Mouse (Mus musculus): ENCODE results near the gene Thsd7a. TPM values are rescaled to one million over a fixed set of nuclear protein-coding genes. Genes with fewer than 3 reads are reported as not detected.

Thsd7a gene
- total and polyA plus RNA-seq, 3 experiments = 1.8 to 14.3 (median 10.5) TPM

DNA sequence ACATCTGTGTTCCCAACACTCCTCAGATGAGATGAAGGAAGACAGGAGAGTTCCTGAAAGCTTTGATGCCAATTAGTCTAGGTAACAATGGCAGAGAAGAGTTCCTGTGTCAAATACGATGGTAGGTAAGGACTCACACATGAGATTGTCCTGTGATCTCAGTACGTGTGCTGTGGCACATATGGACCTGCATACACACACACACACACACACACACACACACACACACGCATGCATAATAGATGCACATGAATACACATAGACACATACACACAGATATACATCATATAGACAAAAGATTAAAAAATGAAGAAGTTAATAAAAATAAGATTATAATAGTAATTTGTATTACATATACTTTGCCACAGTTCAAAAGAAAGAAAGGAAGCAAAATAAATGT, 56.0 kb downstream of the Thsd7a start:
- DNase-seq = no peak

GRCm38 (mm10) chr6:12649633-12650032, 99.6 kb downstream of the Thsd7a start:
- no peak for DNase-seq

GRCm38 (mm10) chr6:12628637-12629246, 120.5 kb downstream of the Thsd7a start:
- DNase-seq = no peak

DNA sequence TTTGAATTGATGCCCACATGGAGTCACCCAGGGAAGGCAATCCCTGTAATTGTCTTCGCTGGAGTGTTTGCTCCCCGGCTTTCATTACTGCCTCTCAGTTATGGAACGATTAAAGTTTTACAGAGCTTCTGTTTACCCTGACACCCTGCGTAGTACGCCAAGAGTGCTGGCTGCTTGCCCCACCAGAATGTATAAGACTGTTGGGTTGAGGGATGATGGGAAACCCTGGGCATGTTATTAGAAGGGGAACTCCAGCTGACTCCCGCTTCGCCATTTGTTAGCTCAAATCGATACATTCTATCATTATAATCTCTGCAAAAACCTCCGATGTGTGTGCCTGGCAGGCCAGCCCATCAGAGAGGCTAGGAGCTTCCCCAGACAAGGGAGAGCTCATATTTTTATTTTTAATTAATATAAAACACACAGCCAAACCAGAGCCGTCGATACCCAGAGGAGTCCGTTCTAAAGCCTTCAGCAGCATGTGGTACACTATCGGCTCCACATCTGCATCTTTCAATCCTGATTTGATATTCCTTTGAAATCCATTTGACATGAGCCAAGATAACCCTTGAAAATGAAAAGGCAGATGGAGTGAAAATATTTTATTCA, 142.5 kb downstream of the Thsd7a start:
- DNase-seq = no peak

- no peak for DNase-seq
These were observed 146.3 kb downstream of the Thsd7a start for GRCm38 (mm10) chr6:12602927-12603326.

DNA sequence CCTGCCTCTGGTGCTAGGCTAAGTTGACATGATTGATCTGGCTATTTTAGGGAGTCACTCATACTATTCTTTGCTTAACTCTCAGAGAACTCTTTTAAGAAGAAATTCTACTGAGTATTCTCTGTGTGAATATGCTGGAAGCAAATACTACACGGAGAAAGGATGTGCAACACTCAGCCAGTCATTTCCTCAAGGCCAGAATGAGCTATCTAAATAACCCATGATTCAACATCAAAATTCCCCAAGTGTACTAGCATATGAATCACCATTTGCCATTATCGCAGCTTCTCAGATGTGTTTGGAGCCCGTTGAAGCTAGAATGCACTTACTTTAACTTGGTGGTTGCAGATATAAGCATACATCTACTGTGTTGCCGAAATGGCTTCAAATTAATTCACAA, 147.0 kb downstream of the Thsd7a start:
- peak; percentile 14 for DNase-seq

- DNase-seq = no peak
These were observed 164.8 kb downstream of the Thsd7a start for GRCm38 (mm10) chr6:12584456-12584855.

DNA sequence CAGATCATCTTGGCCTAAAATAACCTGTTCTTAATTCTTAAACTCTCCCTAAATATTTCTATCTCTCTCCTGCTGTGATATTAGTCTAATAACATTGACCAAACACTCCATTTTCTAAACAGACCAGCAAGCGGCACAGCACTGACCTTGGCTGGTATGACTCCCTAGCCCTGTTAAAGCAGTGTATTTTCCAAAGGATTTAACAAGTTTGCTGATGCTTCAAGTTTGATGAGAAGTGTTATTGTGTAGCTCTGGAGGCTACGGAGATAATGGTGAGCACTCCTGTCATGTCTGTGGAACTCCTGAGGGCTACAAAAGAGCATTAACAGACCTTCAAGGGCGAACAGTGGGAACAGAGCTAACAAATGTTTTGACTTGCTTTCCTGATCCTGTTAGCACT, 168.1 kb downstream of the Thsd7a start:
- peak; percentile 3 for DNase-seq

GRCm38 (mm10) chr6:12575619-12576216, 173.5 kb downstream of the Thsd7a start:
- no peak for DNase-seq

DNA sequence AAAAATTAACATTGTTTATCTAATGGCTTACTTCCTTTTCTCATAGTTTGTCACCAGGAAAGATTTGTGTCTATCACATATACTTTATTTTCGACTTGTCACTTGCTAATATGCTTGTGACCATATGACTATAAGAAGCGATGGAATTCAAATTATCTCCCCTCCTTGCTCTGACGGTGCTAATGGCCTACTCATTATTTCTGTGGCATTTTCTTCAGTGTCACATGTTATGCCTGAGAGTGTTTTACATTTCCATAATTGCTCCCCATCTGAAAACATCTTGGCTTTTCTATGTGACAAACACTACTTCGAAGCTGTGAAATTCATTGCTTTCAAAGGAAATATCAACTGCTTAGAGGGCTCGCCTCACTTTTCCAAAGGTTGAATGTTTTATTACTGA, 177.0 kb downstream of the Thsd7a start:
- no peak for DNase-seq

- DNase-seq = no peak
These were observed 184.1 kb downstream of the Thsd7a start for GRCm38 (mm10) chr6:12565136-12565535.

GRCm38 (mm10) chr6:12562336-12562735, 186.9 kb downstream of the Thsd7a start:
- DNase-seq = no peak

- DNase-seq = no peak
These were observed 188.7 kb downstream of the Thsd7a start for GRCm38 (mm10) chr6:12560500-12560899.

GRCm38 (mm10) chr6:12555114-12556099, 193.8 kb downstream of the Thsd7a start:
- DNase-seq = no peak

- no peak for DNase-seq
These were observed 198.0 kb downstream of the Thsd7a start for GRCm38 (mm10) chr6:12551176-12551575.

GRCm38 (mm10) chr6:12550054-12550655, 199.1 kb downstream of the Thsd7a start:
- DNase-seq = no peak

- DNase-seq = peak; percentile 30
These were observed 205.1 kb downstream of the Thsd7a start for GRCm38 (mm10) chr6:12544096-12544495.

DNA sequence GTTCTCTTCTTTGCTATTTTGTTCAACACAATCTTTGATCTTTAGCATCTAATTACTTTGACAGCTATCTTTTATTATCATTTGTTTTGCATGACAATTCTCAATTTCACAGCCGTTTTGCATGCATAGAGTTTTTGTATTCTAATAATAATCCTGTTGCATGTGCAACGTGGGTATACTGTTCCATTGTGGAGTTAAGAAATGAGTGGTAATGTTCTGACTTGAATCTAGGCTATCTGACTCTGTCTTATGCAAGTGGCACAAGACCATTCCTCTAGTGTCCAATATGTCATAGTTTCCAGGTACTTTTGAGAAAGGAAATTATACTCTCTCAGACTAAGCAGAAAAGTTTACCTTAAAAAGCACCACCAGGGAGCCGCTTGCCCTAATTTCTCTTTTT, 206.7 kb downstream of the Thsd7a start:
- no peak for DNase-seq

- no peak for DNase-seq
These were observed 230.1 kb downstream of the Thsd7a start for GRCm38 (mm10) chr6:12519121-12519520.

- no peak for DNase-seq
These were observed 230.8 kb downstream of the Thsd7a start for GRCm38 (mm10) chr6:12518283-12518903.

DNA sequence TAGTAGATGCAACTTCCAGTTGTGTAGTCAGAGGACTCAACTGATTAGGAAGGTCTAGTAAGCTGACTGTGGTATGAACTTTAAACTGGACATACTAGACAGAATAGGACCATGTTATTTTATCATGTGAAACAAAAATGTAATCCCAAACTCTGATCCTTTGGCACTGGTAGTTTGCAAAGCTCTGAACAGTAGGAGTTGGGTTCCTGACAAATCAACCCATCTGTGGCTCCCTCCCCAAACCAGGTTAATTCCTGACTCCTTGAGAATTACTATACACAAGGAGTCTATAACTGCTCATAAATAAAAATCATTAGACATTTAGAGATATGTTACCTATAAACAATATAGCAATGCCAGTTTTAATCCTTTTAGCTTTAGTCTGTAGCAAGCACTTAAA, 231.5 kb downstream of the Thsd7a start:
- DNase-seq = no peak

DNA sequence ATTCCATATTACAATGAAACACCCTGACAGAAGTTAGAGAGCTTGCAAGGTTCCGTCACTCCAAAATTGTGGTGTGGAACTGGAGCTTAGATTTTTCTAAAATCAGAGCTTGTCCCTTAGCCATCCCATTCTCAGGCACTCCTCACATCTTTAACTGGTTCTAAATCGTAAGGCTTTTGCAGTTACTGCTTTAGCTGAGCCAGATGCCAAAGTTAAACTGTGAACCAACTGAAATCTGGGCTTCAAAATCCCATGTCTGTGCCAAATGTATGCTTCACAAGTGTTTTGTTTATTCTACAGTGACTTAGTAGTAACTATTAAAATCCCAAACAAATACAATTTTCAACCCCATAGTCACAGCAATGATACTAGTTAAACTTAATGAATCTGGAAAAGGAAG, 242.3 kb downstream of the Thsd7a start:
- DNase-seq = no peak
